Mouse (Mus musculus) kidney, adult 2 months (tissue): ENCODE data around the gene Atp8a1. TPM values are rescaled to one million over a fixed set of nuclear protein-coding genes. Genes with fewer than 3 reads are reported as not detected.

ENCODE experiments used
- DNase-seq: peaks from one replicate; pipeline ENCODE4 v3.0.0; 2021
- H3K27ac ChIP-seq: fragments of 200-500 bp; 2 replicates; pipeline ENCODE4 v1.5.1; 2012; ENCODE audit warnings: low read depth, low read length, control low read depth, inconsistent platforms; ENCODE audit not compliant: insufficient read depth
- H3K27me3 ChIP-seq: fragments of 200-500 bp; replicated peaks from 2 replicates; pipeline ENCODE4 v1.6.1; 2012; ENCODE audit warnings: mild to moderate bottlenecking, moderate library complexity, low read length, inconsistent platforms; ENCODE audit not compliant: control insufficient read depth, insufficient read depth
- H3K36me3 ChIP-seq: fragments of 200-500 bp; 2 replicates; pipeline ENCODE4 v1.6.1; 2012; ENCODE audit warnings: mild to moderate bottlenecking, moderate library complexity, low read length, inconsistent platforms; ENCODE audit not compliant: control insufficient read depth, insufficient read depth
- H3K4me1 ChIP-seq: fragments of 200-500 bp; 2 replicates; pipeline ENCODE4 v1.6.1; 2011; ENCODE audit warnings: low read length; ENCODE audit not compliant: control insufficient read depth, insufficient read depth
- H3K4me3 ChIP-seq: fragments of 200-500 bp; 2 replicates; pipeline ENCODE4 v1.5.1; 2011; ENCODE audit warnings: mild to moderate bottlenecking, low read depth, low read length, control low read depth; ENCODE audit not compliant: insufficient read depth
- CTCF ChIP-seq: fragments of 200-500 bp; conservative IDR thresholded peaks from 2 replicates; pipeline ENCODE4 v1.5.1; 2011; ENCODE audit warnings: low read depth, mild to moderate bottlenecking, control low read depth, low read length, moderate library complexity, mixed read lengths; ENCODE audit not compliant: insufficient read depth, insufficient read length
- POLR2A ChIP-seq: fragments of 200-500 bp; IDR thresholded peaks from one replicate; pipeline ENCODE4 v1.6.1; 2011; ENCODE audit warnings: low read depth, low read length, control low read depth
- WGBS: fragments of 180-500 bp; shearing (Covaris S2); methylation state at CpG from one replicate; pipeline ENCODE4 v1.1.7; 2018; 5-methylcytosine and 5-hydroxymethylcytosine counted together
- polyA plus RNA-seq: library from polyadenylated mRNA; depleted of rRNA; stranded (reverse); fragments of >200 nt; gene quantifications from 2 replicates; pipeline ENCODE4 v1.2.3, GENCODE M21; 2012; rRNA removed

Atp8a1 gene
- polyA plus RNA-seq, 1 experiment: 5.1 TPM

- no peaks in the 10 kb centered on the region for H3K4me1 ChIP-seq
- no peak overlapping the region for H3K27ac ChIP-seq
- TF ChIP-seq POLR2A (no peak), CTCF (no peak)
- H3K36me3 ChIP-seq: no peaks in the 10 kb centered on the region
- WGBS: 79% methylated on average over 1 of the region's 1 CpGs
- no peaks in the 10 kb centered on the region for H3K27me3 ChIP-seq
- no peak for DNase-seq
- no peak overlapping the region for H3K4me3 ChIP-seq
These were observed 252.2 kb downstream of the Atp8a1 start for GRCm38 (mm10) chr5:67595070-67595469.

- 40% methylated on average over 6 of the region's 6 CpGs for WGBS
- Histone ChIP-seq H3K4me1 (no peaks in the 10 kb centered on the region), H3K4me3 (no peak overlapping the region), H3K36me3 (no peaks in the 10 kb centered on the region), H3K27me3 (no peaks in the 10 kb centered on the region), H3K27ac (no peak overlapping the region)
- no peak for TF ChIP-seq CTCF
- TF ChIP-seq POLR2A: no peak
- no peak for DNase-seq
These were observed 267.3 kb downstream of the Atp8a1 start for GRCm38 (mm10) chr5:67579725-67580633.

- H3K27me3 ChIP-seq: no peaks in the 10 kb centered on the region
- TF ChIP-seq POLR2A (no peak), CTCF (no peak)
- no peak overlapping the region for H3K4me3 ChIP-seq
- H3K4me1 ChIP-seq: no peaks in the 10 kb centered on the region
- H3K27ac ChIP-seq: no peak overlapping the region
- H3K36me3 ChIP-seq: no peaks in the 10 kb centered on the region
- 76% methylated on average over 2 of the region's 2 CpGs for WGBS
- no peak for DNase-seq
These were observed 271.5 kb downstream of the Atp8a1 start for GRCm38 (mm10) chr5:67575705-67576104.

- H3K4me1 ChIP-seq: no peaks in the 10 kb centered on the region
- no peaks in the 10 kb centered on the region for H3K27me3 ChIP-seq
- DNase-seq: no peak
- H3K4me3 ChIP-seq: no peak overlapping the region
- TF ChIP-seq POLR2A (no peak), CTCF (no peak)
- no peaks in the 10 kb centered on the region for H3K36me3 ChIP-seq
- no peak overlapping the region for H3K27ac ChIP-seq
- 81% methylated on average over 9 of the region's 9 CpGs for WGBS
These were observed 273.2 kb downstream of the Atp8a1 start for GRCm38 (mm10) chr5:67574039-67574438.

GRCm38 (mm10) chr5:67572552-67573155, 274.6 kb downstream of the Atp8a1 start:
- Histone ChIP-seq H3K4me1 (no peaks in the 10 kb centered on the region), H3K4me3 (no peak overlapping the region), H3K36me3 (no peaks in the 10 kb centered on the region), H3K27ac (no peak overlapping the region), H3K27me3 (no peaks in the 10 kb centered on the region)
- DNase-seq: peak; percentile 12
- TF ChIP-seq CTCF: no peak
- no peak for TF ChIP-seq POLR2A
- WGBS: 43% methylated on average over 6 of the region's 6 CpGs

Other genes starting within 250 kb of the Atp8a1 start
- gene Shisa3, start 239.6 kb downstream of the Atp8a1 start, polyA plus RNA-seq: 11.4 and 12.4 TPM in 2 replicates
- gene Gm5108, start 94.2 kb upstream of the Atp8a1 start, polyA plus RNA-seq: not detected in 2 replicates
- not detected in 2 replicates for gene Gm21905, start 99.0 kb upstream of the Atp8a1 start, polyA plus RNA-seq
- not detected in 2 replicates for gene Grxcr1, start 184.4 kb upstream of the Atp8a1 start, polyA plus RNA-seq